ENCODE assay signal across 9 mouse cellular contexts in the genomic region with DNA sequence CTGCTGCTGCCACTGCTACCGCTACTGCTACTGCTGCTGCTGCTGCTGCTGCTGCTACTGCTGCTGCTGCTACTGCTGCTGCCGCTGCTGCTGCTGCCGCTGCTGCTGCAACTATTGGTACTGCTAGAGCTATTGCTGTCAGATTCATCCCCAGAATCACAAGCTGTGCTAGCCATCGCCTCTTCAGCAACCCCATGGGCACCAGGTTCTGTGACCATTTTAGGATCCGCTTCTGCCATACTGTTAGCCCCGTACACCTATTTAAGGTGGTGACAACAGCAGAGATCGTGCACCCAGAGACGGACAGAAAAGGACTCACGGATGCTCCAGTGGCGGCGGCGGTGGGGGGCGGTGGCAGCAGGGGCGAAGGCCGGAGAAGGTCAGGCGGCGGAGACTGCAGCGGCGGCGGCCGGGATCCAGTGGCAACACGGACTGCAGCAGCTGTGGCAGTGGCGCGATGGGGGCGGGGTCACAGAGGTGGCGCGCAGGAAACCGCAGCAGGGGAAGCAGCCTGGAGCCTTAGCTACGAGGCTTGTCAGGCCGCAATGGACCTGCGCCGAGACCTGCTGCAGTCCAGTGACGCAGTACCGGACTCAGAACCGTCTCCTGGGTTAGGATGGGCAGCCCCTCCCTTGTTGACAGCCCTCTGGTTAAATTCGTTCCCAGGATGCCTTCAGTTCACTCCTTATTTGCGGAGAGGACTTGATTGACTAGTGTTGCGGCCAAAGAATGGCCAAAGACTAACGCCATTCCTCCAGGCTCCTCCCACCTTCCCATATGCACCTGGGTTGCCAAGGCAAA. TPM values are rescaled to one million over a fixed set of nuclear protein-coding genes. Genes with fewer than 3 reads are reported as not detected.
DNase-seq lines count a peak whose midpoint lies in the region; ATAC-seq and TF ChIP-seq lines count a peak whose summit lies in the region.
"Had no signal": no experiment of that assay in that cellular context is flagged by ENCODE, and none has a peak within 500 bp of the region (broad histone marks: within the 10 kb centered on the region; RNA-seq: fewer than 3 reads in every experiment).

TSS of gene Nap1l3 (minus strand) at position 621 of the 801 bp plus-strand sequence.

- peak within 1 kb of the TSS; percentile 35 for H3K4me2 ChIP-seq in midbrain, embryonic 11.5 days

- TF ChIP-seq POLR2A in embryonic fibroblast, embryonic 13.5 days (IDR thresholded peaks at IDR 0.05; ENCODE audit: low read depth, low read length), result no peak
- peak; percentile 28 for TF ChIP-seq POLR2A in kidney, adult 2 months (IDR thresholded peaks at IDR 0.05; ENCODE audit: low read depth, low read length)
- TF ChIP-seq POLR2A in small intestine, adult 2 months (IDR thresholded peaks at IDR 0.05; ENCODE audit: low read depth, low read length), result no peak

- under 1% methylated on average over 39 of the region's 39 CpGs for WGBS in kidney, adult 2 months
- whole genome bisulfite sequencing in limb, embryonic 10.5 days, result 6% methylated on average over 37 of the region's 39 CpGs
- WGBS in midbrain, embryonic 11.5 days, result 11% methylated on average over 36 of the region's 39 CpGs
- 6% methylated on average over 39 of the region's 39 CpGs for WGBS in small intestine, adult 2 months

- H3K36me3 ChIP-seq in kidney, adult 2 months (ENCODE audit: control insufficient read depth, insufficient read depth, low read length), result no peaks in the 10 kb centered on the region
- no peaks in the 10 kb centered on the region for H3K36me3 ChIP-seq in limb, embryonic 10.5 days
- H3K36me3 ChIP-seq in midbrain, embryonic 11.5 days (ENCODE audit: control insufficient read depth, insufficient read depth, low read length), result no peaks in the 10 kb centered on the region
- H3K36me3 ChIP-seq in small intestine, adult 2 months (ENCODE audit: control insufficient read depth, insufficient read depth, low read length), result no peaks in the 10 kb centered on the region

- peak; percentile 99 for ATAC-seq in midbrain, embryonic 11.5 days (ENCODE audit: low FRiP score)

- H3K4me1 ChIP-seq in embryonic fibroblast, embryonic 13.5 days (ENCODE audit: control insufficient read depth, insufficient read depth, low read length), result no peaks in the 10 kb centered on the region
- H3K4me1 ChIP-seq in kidney, adult 2 months (ENCODE audit: control insufficient read depth, insufficient read depth, low read length), result no peaks in the 10 kb centered on the region
- no peaks in the 10 kb centered on the region for H3K4me1 ChIP-seq in limb, embryonic 10.5 days
- H3K4me1 ChIP-seq in midbrain, embryonic 11.5 days (ENCODE audit: control insufficient read depth, insufficient read depth, low read length), result no peaks in the 10 kb centered on the region
- H3K4me1 ChIP-seq in small intestine, adult 2 months (ENCODE audit: control insufficient read depth, insufficient read depth, insufficient read length, low read length), result no peaks in the 10 kb centered on the region

- peak within 1 kb of the TSS; percentile 75 for H3K4me3 ChIP-seq in embryonic fibroblast, embryonic 13.5 days (ENCODE audit: insufficient read depth, low read length)
- peak within 1 kb of the TSS; percentile 92 for H3K4me3 ChIP-seq in kidney, adult 2 months (ENCODE audit: insufficient read depth, low read depth, low read length)
- peak within 1 kb of the TSS; percentile 61 for H3K4me3 ChIP-seq in limb, embryonic 10.5 days
- H3K4me3 ChIP-seq in midbrain, embryonic 11.5 days (ENCODE audit: low read depth, low read length), result peak within 1 kb of the TSS; percentile 48
- H3K4me3 ChIP-seq in small intestine, adult 2 months (ENCODE audit: low read depth, low read length), result peak within 1 kb of the TSS; percentile 98

- DNase-seq in 3T3-L1 (ENCODE audit: low read depth, low spot score), result peak; percentile 47
- peak; percentile 98 for DNase-seq in brain, adult 2 months (ENCODE audit: low read depth, low spot score)
- peak; percentile 57 for DNase-seq in heart, adult 8-10 months (ENCODE audit: low spot score)
- DNase-seq in kidney, adult 2 months, result peak; percentile 85
- peak; percentile 67 for DNase-seq in limb, embryonic 10.5 days (ENCODE audit: low spot score)
- peak; percentile 94 for DNase-seq in midbrain, embryonic 11.5 days (ENCODE audit: low spot score, missing footprints)

- no peaks in the 10 kb centered on the region for H3K27me3 ChIP-seq in kidney, adult 2 months (replicated peaks; ENCODE audit: control insufficient read depth, insufficient read depth, low read length)
- 0 out of 2 replicates have a peak, but pooled peaks cover 6% of the 10 kb centered on the region for H3K27me3 ChIP-seq in limb, embryonic 10.5 days (ENCODE audit: low read depth, poor library complexity, severe bottlenecking)
- no peaks in the 10 kb centered on the region for H3K27me3 ChIP-seq in midbrain, embryonic 11.5 days (ENCODE audit: control insufficient read depth, insufficient read depth, low read length)
- no peaks in the 10 kb centered on the region for H3K27me3 ChIP-seq in small intestine, adult 2 months (ENCODE audit: control insufficient read depth, insufficient read depth, low read length)
- H3K27me3 ChIP-seq: CH12.LX had no signal

- no peak for TF ChIP-seq CTCF in embryonic fibroblast, embryonic 13.5 days (IDR thresholded peaks at IDR 0.05; ENCODE audit: borderline replicate concordance, insufficient read depth, low read length)
- TF ChIP-seq CTCF in kidney, adult 2 months (conservative IDR thresholded peaks at IDR 0.05; ENCODE audit: insufficient read depth, insufficient read length, low read depth, low read length), result no peak
- TF ChIP-seq CTCF in small intestine, adult 2 months (IDR thresholded peaks at IDR 0.05; ENCODE audit: extremely low read depth, insufficient read length, insufficient replicate concordance, low read depth, low read length), result no peak

- peak within 1 kb of the TSS; percentile 51 for H3K9ac ChIP-seq in midbrain, embryonic 11.5 days (ENCODE audit: low read length)

- no peaks in the 10 kb centered on the region for H3K9me3 ChIP-seq in limb, embryonic 10.5 days (replicated peaks)
- no peaks in the 10 kb centered on the region for H3K9me3 ChIP-seq in midbrain, embryonic 11.5 days (ENCODE audit: control insufficient read depth, low read length)

- no peak within 1 kb of the TSS for H3K27ac ChIP-seq in embryonic fibroblast, embryonic 13.5 days (ENCODE audit: insufficient read depth, low read length)
- H3K27ac ChIP-seq in kidney, adult 2 months (ENCODE audit: insufficient read depth, low read depth, low read length), result no peak within 1 kb of the TSS
- H3K27ac ChIP-seq in limb, embryonic 10.5 days, result peak within 1 kb of the TSS; percentile 76
- no peak within 1 kb of the TSS for H3K27ac ChIP-seq in midbrain, embryonic 11.5 days (ENCODE audit: low read depth, low read length)
- H3K27ac ChIP-seq in small intestine, adult 2 months (ENCODE audit: insufficient read depth, low read depth, low read length), result no peak within 1 kb of the TSS

RNA-seq across cellular contexts. Expression of gene Nap1l3, which starts in this region (rescaled TPM):
- polyA plus RNA-seq in embryonic fibroblast, embryonic 13.5 days (2011; ENCODE audit: insufficient read length, low read depth, missing spikeins), result 0.75 and 2.4 TPM in 2 replicates
- total RNA-seq in heart, adult 8-10 months (2022), result 1 to 10 TPM; 1.1 to 2.1 (median 1.5) TPM
- 0.39 and 0.64 TPM in 2 replicates for polyA plus RNA-seq in kidney, adult 2 months (2012; rRNA removed)
- polyA plus RNA-seq in limb, embryonic 10.5 days (2016; fragmentation: Nextera tagmentation; extraction: Ambion mirVana), result 3.2 and 4.1 TPM in 2 replicates
- polyA plus RNA-seq in midbrain, embryonic 11.5 days (2014; fragmentation: Nextera tagmentation; extraction: Ambion mirVana), result 11.8 and 16.6 TPM in 2 replicates
- 0.55 and 0.57 TPM in 2 replicates for polyA plus RNA-seq in small intestine, adult 2 months (2012; rRNA removed)
- total RNA-seq: CH12.LX had no signal

Comparison
In these comparisons a context has a peak if more than half of its experiments do, and no peak if none do; other contexts are left out.
1. Peak in DNase-seq and H3K4me3 ChIP-seq in kidney, adult 2 months; RNA of the gene not detected or under 1 TPM.
2. DNase-seq: peak in every context shown above with its lines; median percentile 98 in brain, adult 2 months; 94 in midbrain, embryonic 11.5 days; 85 in kidney, adult 2 months; 67 in limb, embryonic 10.5 days; 57 in heart, adult 8-10 months; 47 in 3T3-L1.
3. H3K4me3 ChIP-seq: peak in every context shown above with its lines; median percentile 98 in small intestine, adult 2 months; 92 in kidney, adult 2 months; 75 in embryonic fibroblast, embryonic 13.5 days; 61 in limb, embryonic 10.5 days; 48 in midbrain, embryonic 11.5 days.